Mouse (Mus musculus) erythroblast, embryonic 14.5 days (primary cell): ENCODE results near the gene Trpv2.

Experiments
- GATA1 ChIP-seq: IDR thresholded peaks from 2 replicates; pipeline ENCODE4 v1.6.1; 2012; ENCODE audit warnings: low read length, inconsistent platforms, mixed read lengths
- TAL1 ChIP-seq: IDR thresholded peaks from 3 replicates; pipeline ENCODE4 v1.6.1; 2012; ENCODE audit warnings: low read length, inconsistent platforms, mixed read lengths

GRCm38 (mm10) chr11:62587034-62587433, 12.7 kb downstream of the Trpv2 start:
- TF ChIP-seq GATA1 = no peak
- TF ChIP-seq TAL1 = no peak
